Mouse (Mus musculus): ENCODE measurements at regions not wholly inside any gene's neighbourhood (a gene's known extent, or its start where the extent isn't known, plus 50 kb on each side); places are given as distances from the start of the nearest gene placed in this dataset.
"Not testable (repeated sequence)": the region's sequence is repeated elsewhere in the genome, so short reads cannot be mapped to it uniquely, and the experiment has no call there.

- DNase-seq (ENCODE audit: low spot score) = no peak
Observed at GRCm38 (mm10) chr16:57923447-57924129, 169.1 kb upstream of the Col8a1 start.

GRCm38 (mm10) chr16:57924130-57924495 is 169.6 kb upstream of the Col8a1 start:
- DNase-seq (ENCODE audit: low spot score) = no peak

- DNase-seq (ENCODE audit: low spot score) = no peak
Observed at GRCm38 (mm10) chr16:57927816-57928215, 173.3 kb upstream of the Col8a1 start.

GRCm38 (mm10) chr16:57928301-57928700 is 173.8 kb upstream of the Col8a1 start:
- peak; percentile 21 for DNase-seq (ENCODE audit: low spot score)

GRCm38 (mm10) chr16:57929151-57929764 is 174.7 kb upstream of the Col8a1 start:
- DNase-seq (ENCODE audit: low spot score) = no peak

- no peak for DNase-seq (ENCODE audit: low spot score)
Observed at GRCm38 (mm10) chr16:57945404-57945803, 190.9 kb upstream of the Col8a1 start.

- DNase-seq (ENCODE audit: low spot score) = no peak
Observed at GRCm38 (mm10) chr16:57947309-57947708, 192.8 kb upstream of the Col8a1 start.

- DNase-seq (ENCODE audit: low spot score) = no peak
Observed at GRCm38 (mm10) chr16:57949680-57950079, 195.1 kb upstream of the Col8a1 start.

GRCm38 (mm10) chr16:57970956-57971355 is 216.4 kb upstream of the Col8a1 start:
- DNase-seq (ENCODE audit: low spot score) = no peak

GRCm38 (mm10) chr16:57984111-57984510 is 229.6 kb upstream of the Col8a1 start:
- DNase-seq (ENCODE audit: low spot score) = no peak

- no peak for DNase-seq (ENCODE audit: low spot score)
Observed at GRCm38 (mm10) chr16:58005740-58006139, 251.2 kb upstream of the Col8a1 start.

- no peak for DNase-seq (ENCODE audit: low spot score)
Observed at GRCm38 (mm10) chr16:58013557-58013956, 259.0 kb upstream of the Col8a1 start.

GRCm38 (mm10) chr16:58027525-58027924 is 273.0 kb upstream of the Col8a1 start:
- DNase-seq (ENCODE audit: low spot score) = no peak

GRCm38 (mm10) chr16:58028541-58028940 is 274.0 kb upstream of the Col8a1 start:
- not testable (repeated sequence) for DNase-seq (ENCODE audit: low spot score)

- no peak for DNase-seq (ENCODE audit: low spot score)
Observed at GRCm38 (mm10) chr16:58029674-58030073, 275.1 kb upstream of the Col8a1 start.

- no peak for DNase-seq (ENCODE audit: low spot score)
Observed at GRCm38 (mm10) chr16:58068654-58069271, 314.2 kb upstream of the Col8a1 start.

- no peak for DNase-seq (ENCODE audit: low spot score)
Observed at GRCm38 (mm10) chr16:58072441-58072840, 317.9 kb upstream of the Col8a1 start.

GRCm38 (mm10) chr16:58100351-58100750 is 307.9 kb upstream of the Dcbld2 start:
- DNase-seq (ENCODE audit: low spot score) = no peak

- DNase-seq (ENCODE audit: low spot score) = no peak
Observed at GRCm38 (mm10) chr16:58110452-58110851, 297.8 kb upstream of the Dcbld2 start.

GRCm38 (mm10) chr16:58126086-58126485 is 282.2 kb upstream of the Dcbld2 start:
- no peak for DNase-seq (ENCODE audit: low spot score)

GRCm38 (mm10) chr16:58136144-58136905 is 271.9 kb upstream of the Dcbld2 start:
- no peak for DNase-seq (ENCODE audit: low spot score)

GRCm38 (mm10) chr16:58136979-58137378 is 271.3 kb upstream of the Dcbld2 start:
- no peak for DNase-seq (ENCODE audit: low spot score)

Measured in ovary, postnatal 14 days (tissue).